In genomic region chr7:63753274-63753751, GRCm38 (mm10) we compare ENCODE assay signal across 8 mouse cellular contexts.
DNase-seq lines count a peak whose midpoint lies in the region; ATAC-seq and TF ChIP-seq lines count a peak whose summit lies in the region.

No protein-coding gene starts in this region.

- no peak for TF ChIP-seq POLR2A in kidney, adult 2 months (IDR thresholded peaks at IDR 0.05; ENCODE audit: low read depth, low read length)

- no peaks in the 10 kb centered on the region for H3K36me3 ChIP-seq in kidney, adult 2 months (ENCODE audit: control insufficient read depth, insufficient read depth, low read length)
- no peaks in the 10 kb centered on the region for H3K36me3 ChIP-seq in limb, embryonic 11.5 days (ENCODE audit: control insufficient read depth, insufficient read depth, low read length)

- no peaks in the 10 kb centered on the region for H3K4me1 ChIP-seq in kidney, adult 2 months (ENCODE audit: control insufficient read depth, insufficient read depth, low read length)
- peaks cover 4% of the 10 kb centered on the region; the same call in 1 of the 2 replicates for H3K4me1 ChIP-seq in limb, embryonic 11.5 days (ENCODE audit: control insufficient read depth, insufficient read depth, low read length)

- no peak overlapping the region for H3K4me2 ChIP-seq in limb, embryonic 11.5 days (ENCODE audit: low read depth, severe bottlenecking)

- no peak overlapping the region for H3K4me3 ChIP-seq in kidney, adult 2 months (ENCODE audit: insufficient read depth, low read depth, low read length)
- H3K4me3 ChIP-seq in limb, embryonic 11.5 days (ENCODE audit: low read depth, low read length): no peak overlapping the region

- peak; percentile 42 to 43 for DNase-seq in urinary bladder, postnatal 36 days (ENCODE audit: low spot score in 2 of 2)
- DNase-seq in urinary bladder, postnatal 25 days (ENCODE audit: low spot score): no peak
- peak; percentile 67 to 69 for DNase-seq in cerebellum, adult 18-20 months
- peak; percentile 53 to 72 for DNase-seq in frontal cortex, postnatal 36 days (ENCODE audit: low spot score in 2 of 2)
- DNase-seq in kidney, adult 2 months: peak; percentile 60
- peak; percentile 34 for DNase-seq in limb, embryonic 11.5 days (ENCODE audit: low spot score)
- peak; percentile 84 for DNase-seq in naive thymus-derived CD4-positive, alpha-beta T cell, adult 2 months (ENCODE audit: low read depth)

- 15% methylated on average over 6 of the region's 6 CpGs for WGBS in kidney, adult 2 months
- WGBS in limb, embryonic 11.5 days: 15% methylated on average over 6 of the region's 6 CpGs

- no peak overlapping the region for H3K27ac ChIP-seq in kidney, adult 2 months (ENCODE audit: insufficient read depth, low read depth, low read length)
- H3K27ac ChIP-seq in limb, embryonic 11.5 days (replicated peaks; ENCODE audit: low read depth, low read length): no peak overlapping the region

- ATAC-seq in limb, embryonic 11.5 days (ENCODE audit: insufficient number of reproducible peaks, low FRiP score, low TSS enrichment, low read depth): peak; percentile 18; the same call in 1 of the 2 replicates
- ATAC-seq in erythroid progenitor cell, adult 5-6 weeks (replicated peaks; ENCODE audit: low FRiP score, poor library complexity, severe bottlenecking): no peak

- H3K9ac ChIP-seq in limb, embryonic 11.5 days (ENCODE audit: low read length): no peak overlapping the region

- no peaks in the 10 kb centered on the region for H3K27me3 ChIP-seq in kidney, adult 2 months (replicated peaks; ENCODE audit: control insufficient read depth, insufficient read depth, low read length)
- H3K27me3 ChIP-seq in limb, embryonic 11.5 days (ENCODE audit: control insufficient read depth, insufficient read depth, low read length): peaks cover 46% of the 10 kb centered on the region

- no peaks in the 10 kb centered on the region for H3K9me3 ChIP-seq in limb, embryonic 11.5 days (ENCODE audit: control insufficient read depth, low read length)

- peak; percentile 41 for TF ChIP-seq CTCF in kidney, adult 2 months (conservative IDR thresholded peaks at IDR 0.05; ENCODE audit: insufficient read depth, insufficient read length, low read depth, low read length)
